Mouse (Mus musculus): ENCODE results near the gene Lin37. TPM values are rescaled to one million over a fixed set of nuclear protein-coding genes. Genes with fewer than 3 reads are reported as not detected.

The Lin37 gene
- total and polyA plus RNA-seq, 3 experiments: 4.0 to 38.6 (median 8.3) TPM

- TF ChIP-seq E2F4 (IDR thresholded peaks at IDR 0.05; ENCODE audit: insufficient replicate concordance, low read depth, low read length) (peak; percentile 78; the same call in 1 of the 2 replicates), SIN3A (IDR thresholded peaks at IDR 0.05; ENCODE audit: low read length) (peak; percentile 86), TCF12 (IDR thresholded peaks at IDR 0.05; ENCODE audit: low read depth, low read length) (peak; percentile 79), KAT2A (IDR thresholded peaks at IDR 0.05; ENCODE audit: insufficient replicate concordance, low read length) (0 out of 2 replicates have a peak, but pooled peaks have one; percentile 38), RAD21 (IDR thresholded peaks at IDR 0.05; ENCODE audit: low read depth, low read length) (no peak), TBP (conservative IDR thresholded peaks at IDR 0.05; ENCODE audit: low read depth, low read length) (peak; percentile 95), ZKSCAN1 (IDR thresholded peaks at IDR 0.05; ENCODE audit: borderline replicate concordance, low read depth, low read length) (no peak), CHD1 (IDR thresholded peaks at IDR 0.05; ENCODE audit: low read depth, low read length) (0 out of 2 replicates have a peak, but pooled peaks have one; percentile 53), POLR2AphosphoS2 (IDR thresholded peaks at IDR 0.05; ENCODE audit: low read depth, low read length) (peak; percentile 94), BHLHE40 (IDR thresholded peaks at IDR 0.05; ENCODE audit: low read depth, low read length) (no peak), MXI1 (IDR thresholded peaks at IDR 0.05; ENCODE audit: low read depth, low read length) (peak; percentile 48), JUN (IDR thresholded peaks at IDR 0.05; ENCODE audit: insufficient read depth, low read depth, low read length) (no peak), MEF2A (IDR thresholded peaks at IDR 0.05; ENCODE audit: borderline replicate concordance, low read depth, low read length) (no peak), MAX (IDR thresholded peaks at IDR 0.05; ENCODE audit: low read length) (peak; percentile 67), MAFK (IDR thresholded peaks at IDR 0.05; ENCODE audit: insufficient replicate concordance, low read length) (no peak), HCFC1 (IDR thresholded peaks at IDR 0.05; ENCODE audit: low read depth, low read length) (peak; percentile 62; the same call in 1 of the 2 replicates), USF1 (IDR thresholded peaks at IDR 0.05; ENCODE audit: low read depth, low read length) (no peak), NRF1 (IDR thresholded peaks at IDR 0.05; ENCODE audit: low read depth, low read length) (peak; percentile 47), CHD2 (IDR thresholded peaks at IDR 0.05; ENCODE audit: low read length) (peak; percentile 92), PAX5 (IDR thresholded peaks at IDR 0.05; ENCODE audit: low read length) (no peak), SMC3 (IDR thresholded peaks at IDR 0.05; ENCODE audit: low read depth, low read length) (no peak), USF2 (conservative IDR thresholded peaks at IDR 0.05; ENCODE audit: low read depth, low read length) (no peak), ZC3H11A (IDR thresholded peaks at IDR 0.05; ENCODE audit: low read depth, low read length) (no peak)
These were observed 7.3 kb downstream of the Lin37 start, which contains the start of the genes Hspb6 and Proser3 (continued) for GRCm38 (mm10) chr7:30552102-30553020.

All from CH12.LX (cell line).